Mouse (Mus musculus): Measurements from ENCODE around the gene Etnppl. TPM values are rescaled to one million over a fixed set of nuclear protein-coding genes. Genes with fewer than 3 reads are reported as not detected.

The Etnppl gene
- polyA plus RNA-seq, 1 experiment from 2014 or later: not detected

DNA sequence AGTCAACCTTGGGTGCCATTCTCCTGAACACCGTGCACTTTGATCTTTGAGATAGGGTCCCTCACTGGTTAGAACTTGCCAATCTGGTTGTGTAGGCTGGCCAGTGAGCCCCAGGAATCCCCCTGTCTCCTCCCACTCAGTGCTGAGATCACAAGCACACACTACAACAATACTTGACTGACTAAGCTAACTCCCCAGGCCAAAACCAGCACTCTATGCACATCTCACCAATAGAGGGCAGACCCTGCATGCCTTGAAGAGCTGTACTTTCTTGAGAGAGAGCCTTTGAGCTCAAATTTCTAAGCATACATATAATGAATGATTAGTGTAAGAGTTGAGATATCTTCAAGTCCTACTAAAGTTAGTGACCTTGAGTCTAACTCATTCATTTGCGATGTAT, 9.3 kb upstream of the Etnppl start:
- H3K27ac ChIP-seq: no peak overlapping the region
- no peak overlapping the region for H3K4me3 ChIP-seq
- no peak overlapping the region for H3K4me2 ChIP-seq
- no peaks in the 10 kb centered on the region for H3K9me3 ChIP-seq
- H3K4me1 ChIP-seq: no peaks in the 10 kb centered on the region
- H3K27me3 ChIP-seq: no peaks in the 10 kb centered on the region
- 76% methylated on average over 2 of the region's 2 CpGs for WGBS
- H3K36me3 ChIP-seq: no peaks in the 10 kb centered on the region
- no peak overlapping the region for H3K9ac ChIP-seq
- ATAC-seq (ENCODE audit: insufficient number of reproducible peaks, insufficient read depth, low FRiP score, low TSS enrichment, low read depth): no peak

- Histone ChIP-seq H3K4me1 (peaks cover 14% of the 10 kb centered on the region), H3K9ac (no peak overlapping the region), H3K9me3 (no peaks in the 10 kb centered on the region), H3K36me3 (no peaks in the 10 kb centered on the region), H3K27me3 (peaks cover 8% of the 10 kb centered on the region), H3K4me3 (no peak overlapping the region), H3K27ac (no peak overlapping the region), H3K4me2 (no peak overlapping the region)
- WGBS: 87% methylated on average over 9 of the region's 9 CpGs
- ATAC-seq (ENCODE audit: insufficient number of reproducible peaks, insufficient read depth, low FRiP score, low TSS enrichment, low read depth): no peak
These were observed 2.8 kb upstream of the Etnppl start for GRCm38 (mm10) chr3:130614444-130614843.

DNA sequence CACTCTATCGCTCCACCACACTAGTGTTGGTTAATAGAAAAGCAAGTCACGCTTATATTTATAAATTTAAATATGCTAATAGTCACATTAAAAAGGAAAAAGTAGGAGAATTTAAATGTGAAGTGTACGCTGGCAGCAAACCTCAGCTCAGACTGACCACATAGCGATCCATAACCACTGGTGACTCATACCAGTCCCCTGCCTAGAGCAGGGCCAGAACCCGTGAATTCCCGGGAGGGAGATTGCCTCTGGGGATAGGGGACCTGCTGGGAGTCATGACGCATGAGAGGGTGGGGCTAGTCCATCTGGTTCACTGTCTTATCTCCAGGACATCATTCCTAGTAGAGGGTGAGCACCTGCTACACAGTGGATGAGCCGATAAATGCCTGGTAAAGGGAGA, 1.6 kb upstream of the Etnppl start:
- 54% methylated on average over 8 of the region's 8 CpGs for WGBS
- H3K36me3 ChIP-seq: no peaks in the 10 kb centered on the region
- no peak overlapping the region for H3K9ac ChIP-seq
- H3K4me1 ChIP-seq: peaks cover 14% of the 10 kb centered on the region
- no peak overlapping the region for H3K4me3 ChIP-seq
- no peak overlapping the region for H3K27ac ChIP-seq
- H3K4me2 ChIP-seq: no peak overlapping the region
- no peak for ATAC-seq (ENCODE audit: insufficient number of reproducible peaks, insufficient read depth, low FRiP score, low TSS enrichment, low read depth)
- no peaks in the 10 kb centered on the region for H3K9me3 ChIP-seq
- H3K27me3 ChIP-seq: peaks cover 8% of the 10 kb centered on the region

DNA sequence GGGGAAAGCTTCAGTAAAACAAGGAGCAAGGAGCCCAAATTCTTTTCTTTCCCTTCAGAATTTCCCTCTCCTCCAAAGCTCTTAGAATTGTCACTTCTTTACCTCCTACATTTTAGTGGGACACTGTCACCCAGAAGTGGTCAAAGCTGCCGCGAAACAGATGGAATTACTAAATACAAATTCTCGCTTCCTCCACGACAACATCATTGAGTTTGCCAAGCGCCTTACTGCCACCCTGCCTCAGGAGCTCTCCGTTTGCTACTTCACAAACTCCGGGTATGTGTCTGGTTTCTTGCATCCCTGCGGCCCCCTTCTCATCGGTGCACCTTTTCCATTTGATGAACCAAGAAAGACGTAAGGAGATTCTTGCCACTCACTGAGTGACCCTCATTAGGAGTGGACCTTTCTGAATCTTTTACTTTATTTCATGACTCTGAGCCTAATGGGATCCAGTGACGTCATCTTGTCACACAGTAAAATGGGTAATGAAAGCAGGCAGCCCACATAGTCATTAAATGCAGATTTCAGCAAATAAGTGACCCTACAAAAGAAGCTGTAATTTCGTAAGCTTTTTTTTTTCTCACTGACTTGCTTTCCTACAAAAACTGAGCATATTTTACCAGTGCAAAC, 3.4 kb downstream of the Etnppl start:
- Histone ChIP-seq H3K27ac (no peak overlapping the region), H3K27me3 (peaks cover 8% of the 10 kb centered on the region), H3K4me1 (peaks cover 14% of the 10 kb centered on the region), H3K36me3 (no peaks in the 10 kb centered on the region), H3K4me2 (no peak overlapping the region), H3K9ac (no peak overlapping the region), H3K4me3 (no peak overlapping the region), H3K9me3 (no peaks in the 10 kb centered on the region)
- ATAC-seq (ENCODE audit: insufficient number of reproducible peaks, insufficient read depth, low FRiP score, low TSS enrichment, low read depth): no peak
- WGBS: 69% methylated on average over 12 of the region's 12 CpGs

GRCm38 (mm10) chr3:130628358-130628757, 11.1 kb downstream of the Etnppl start:
- no peak for ATAC-seq (ENCODE audit: insufficient number of reproducible peaks, insufficient read depth, low FRiP score, low TSS enrichment, low read depth)
- H3K9ac ChIP-seq: no peak overlapping the region
- 93% methylated on average over 5 of the region's 5 CpGs for WGBS
- no peaks in the 10 kb centered on the region for H3K9me3 ChIP-seq
- H3K4me3 ChIP-seq: no peak overlapping the region
- H3K4me2 ChIP-seq: no peak overlapping the region
- H3K27ac ChIP-seq: no peak overlapping the region
- no peaks in the 10 kb centered on the region for H3K36me3 ChIP-seq
- H3K27me3 ChIP-seq: no peaks in the 10 kb centered on the region
- no peaks in the 10 kb centered on the region for H3K4me1 ChIP-seq

DNA sequence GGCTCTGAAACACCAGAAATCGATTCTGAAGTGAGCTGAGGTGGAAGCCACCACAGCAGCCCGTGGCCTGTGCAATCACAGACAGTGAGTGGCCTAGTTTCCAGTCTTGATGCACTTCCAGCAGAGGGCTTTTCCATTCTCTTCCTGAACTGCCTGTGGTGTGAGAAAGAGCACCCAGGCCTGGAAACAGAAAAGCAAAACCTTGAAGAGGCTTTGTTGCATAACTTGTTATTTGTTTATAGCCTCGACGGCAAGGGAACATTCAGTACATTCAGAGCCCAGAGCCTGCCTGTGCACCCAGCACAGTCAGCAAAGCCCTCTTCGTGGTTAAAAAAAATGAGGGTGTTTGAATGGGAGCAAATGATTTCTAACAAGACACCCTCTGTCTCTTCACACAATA, 16.6 kb downstream of the Etnppl start:
- H3K27me3 ChIP-seq: no peaks in the 10 kb centered on the region
- no peaks in the 10 kb centered on the region for H3K4me1 ChIP-seq
- no peak overlapping the region for H3K27ac ChIP-seq
- no peak overlapping the region for H3K4me2 ChIP-seq
- H3K4me3 ChIP-seq: no peak overlapping the region
- H3K9me3 ChIP-seq: no peaks in the 10 kb centered on the region
- no peak for ATAC-seq (ENCODE audit: insufficient number of reproducible peaks, insufficient read depth, low FRiP score, low TSS enrichment, low read depth)
- WGBS: 72% methylated on average over 5 of the region's 5 CpGs
- no peak overlapping the region for H3K9ac ChIP-seq
- H3K36me3 ChIP-seq: no peaks in the 10 kb centered on the region

- 43% methylated on average over 11 of the region's 11 CpGs for WGBS
- H3K27ac ChIP-seq: peak overlapping the region; percentile 1; the same call in 1 of the 2 replicates
- ATAC-seq (ENCODE audit: insufficient number of reproducible peaks, insufficient read depth, low FRiP score, low TSS enrichment, low read depth): no peak
These were observed 29.0 kb downstream of the Etnppl start for GRCm38 (mm10) chr3:130646110-130646810.

DNA sequence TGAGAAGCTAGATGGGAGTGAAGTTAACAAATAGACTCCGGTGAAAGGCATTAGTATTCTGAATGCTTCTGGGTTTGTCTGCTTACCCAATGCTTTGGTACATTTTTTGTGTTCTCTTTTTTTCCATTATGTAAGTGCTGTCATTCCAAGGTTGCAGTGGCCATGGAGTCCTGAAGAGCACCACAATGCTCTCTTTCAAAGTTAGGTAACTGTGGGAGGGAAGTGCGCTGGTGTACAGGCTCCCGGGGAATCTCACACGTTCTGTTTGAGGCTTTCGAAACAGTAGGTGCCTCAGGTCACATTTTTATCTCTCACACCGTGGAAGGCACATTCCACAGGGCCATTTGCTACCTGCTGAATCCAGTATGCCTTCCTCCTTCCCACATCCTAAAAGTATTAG, 32.3 kb downstream of the Etnppl start:
- no peak overlapping the region for H3K27ac ChIP-seq
- 40% methylated on average over 6 of the region's 6 CpGs for WGBS

More at GRCm38 (mm10) chr3:130646110-130646810, 29.0 kb downstream of the Etnppl start:
- no peaks in the 10 kb centered on the region for H3K9me3 ChIP-seq
- no peaks in the 10 kb centered on the region for H3K27me3 ChIP-seq
- peaks cover 24% of the 10 kb centered on the region for H3K4me1 ChIP-seq
- no peak overlapping the region for H3K4me3 ChIP-seq
- H3K9ac ChIP-seq: no peak overlapping the region
- 0 out of 2 replicates have a peak overlapping the region, but pooled peaks have one; percentile 17 for H3K4me2 ChIP-seq
- no peaks in the 10 kb centered on the region for H3K36me3 ChIP-seq

GRCm38 (mm10) chr3:130660619-130661018, 43.4 kb downstream of the Etnppl start:
- no peak overlapping the region for H3K4me3 ChIP-seq
- ATAC-seq (ENCODE audit: insufficient number of reproducible peaks, insufficient read depth, low FRiP score, low TSS enrichment, low read depth): no peak
- H3K27me3 ChIP-seq: no peaks in the 10 kb centered on the region
- no peak overlapping the region for H3K4me2 ChIP-seq
- H3K9ac ChIP-seq: no peak overlapping the region
- no peaks in the 10 kb centered on the region for H3K9me3 ChIP-seq
- no peak overlapping the region for H3K27ac ChIP-seq
- no peaks in the 10 kb centered on the region for H3K36me3 ChIP-seq
- no peaks in the 10 kb centered on the region for H3K4me1 ChIP-seq
- WGBS: 83% methylated on average over 6 of the region's 6 CpGs

More for the DNA sequence above, 32.3 kb downstream of the Etnppl start:
- no peak overlapping the region for H3K9ac ChIP-seq
- no peaks in the 10 kb centered on the region for H3K9me3 ChIP-seq
- H3K4me2 ChIP-seq: no peak overlapping the region
- peaks cover 24% of the 10 kb centered on the region for H3K4me1 ChIP-seq
- H3K36me3 ChIP-seq: no peaks in the 10 kb centered on the region
- ATAC-seq (ENCODE audit: insufficient number of reproducible peaks, insufficient read depth, low FRiP score, low TSS enrichment, low read depth): no peak
- H3K4me3 ChIP-seq: no peak overlapping the region
- H3K27me3 ChIP-seq: no peaks in the 10 kb centered on the region

- H3K27ac ChIP-seq: no peak overlapping the region
- H3K4me2 ChIP-seq: no peak overlapping the region
- WGBS: 92% methylated on average over 3 of the region's 3 CpGs
- no peaks in the 10 kb centered on the region for H3K9me3 ChIP-seq
- H3K27me3 ChIP-seq: no peaks in the 10 kb centered on the region
- no peak for ATAC-seq (ENCODE audit: insufficient number of reproducible peaks, insufficient read depth, low FRiP score, low TSS enrichment, low read depth)
- H3K4me3 ChIP-seq: no peak overlapping the region
- no peaks in the 10 kb centered on the region for H3K4me1 ChIP-seq
- no peaks in the 10 kb centered on the region for H3K36me3 ChIP-seq
- H3K9ac ChIP-seq: no peak overlapping the region
These were observed 45.2 kb downstream of the Etnppl start for GRCm38 (mm10) chr3:130662496-130662895.

DNA sequence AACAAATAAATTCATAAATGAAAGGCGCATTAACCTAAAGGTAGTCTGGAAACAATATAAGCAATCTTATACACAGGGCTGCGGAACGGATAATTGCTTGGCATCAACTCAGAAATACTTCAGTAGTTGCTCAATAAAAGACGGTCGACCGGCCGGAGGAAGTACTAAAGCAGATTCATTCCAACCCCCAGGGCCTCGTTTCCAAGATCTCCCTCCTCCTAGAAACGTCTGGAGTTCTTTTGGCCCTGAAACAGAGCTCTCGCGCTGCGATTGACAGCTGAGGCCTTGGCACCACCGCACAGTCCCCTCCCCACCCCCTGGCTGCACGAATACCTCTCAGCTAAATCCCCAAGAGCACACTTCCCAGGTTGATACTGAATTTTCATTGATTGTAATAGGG, 54.0 kb downstream of the Etnppl start:
- ATAC-seq (ENCODE audit: insufficient number of reproducible peaks, insufficient read depth, low FRiP score, low TSS enrichment, low read depth): no peak
- H3K4me1 ChIP-seq: peaks cover 7% of the 10 kb centered on the region
- H3K4me2 ChIP-seq: no peak overlapping the region
- H3K9ac ChIP-seq: no peak overlapping the region
- H3K9me3 ChIP-seq: no peaks in the 10 kb centered on the region
- 39% methylated on average over 14 of the region's 14 CpGs for WGBS
- no peak overlapping the region for H3K27ac ChIP-seq
- H3K4me3 ChIP-seq: no peak overlapping the region
- H3K27me3 ChIP-seq: no peaks in the 10 kb centered on the region
- H3K36me3 ChIP-seq: no peaks in the 10 kb centered on the region

All from embryonic facial prominence, embryonic 13.5 days (tissue).